Mouse (Mus musculus) midbrain, embryonic 13.5 days (tissue): ENCODE measurements around the gene Gldn. TPM values are rescaled to one million over a fixed set of nuclear protein-coding genes. Genes with fewer than 3 reads are reported as not detected.

ENCODE experiments used
- ATAC-seq: fragments of 200-750 bp; cut with Nextera tagmentation; 2 replicates; pipeline ENCODE4 v1.8.0; 2017; ENCODE audit warnings: mild to moderate bottlenecking, moderate TSS enrichment, moderate library complexity
- H3K27ac ChIP-seq: fragments of 300-500 bp; sonication (generic); 2 replicates; pipeline ENCODE4 v1.5.1; 2015; ENCODE audit warnings: inconsistent platforms, mild to moderate bottlenecking, moderate library complexity
- H3K27me3 ChIP-seq: fragments of 300-500 bp; sonication (generic); 2 replicates; pipeline ENCODE4 v1.6.1; 2015; ENCODE audit warnings: mild to moderate bottlenecking, inconsistent platforms
- H3K36me3 ChIP-seq: fragments of 300-500 bp; sonication (generic); 2 replicates; pipeline ENCODE4 v1.6.1; 2015; ENCODE audit warnings: mild to moderate bottlenecking, inconsistent platforms
- H3K4me1 ChIP-seq: fragments of 300-500 bp; sonication (generic); replicated peaks from 2 replicates; pipeline ENCODE4 v1.6.1; 2015; ENCODE audit warnings: inconsistent platforms
- H3K4me2 ChIP-seq: fragments of 300-500 bp; sonication (generic); replicated peaks from 2 replicates; pipeline ENCODE4 v1.6.1; 2015; ENCODE audit warnings: moderate library complexity, mild to moderate bottlenecking, inconsistent platforms
- H3K4me3 ChIP-seq: fragments of 300-500 bp; sonication (generic); replicated peaks from 2 replicates; pipeline ENCODE4 v1.5.1; 2015; ENCODE audit warnings: mild to moderate bottlenecking, inconsistent platforms
- H3K9ac ChIP-seq: fragments of 300-500 bp; sonication (generic); replicated peaks from 2 replicates; pipeline ENCODE4 v1.6.1; 2015; ENCODE audit warnings: mild to moderate bottlenecking, inconsistent platforms
- H3K9me3 ChIP-seq: fragments of 300-500 bp; sonication (generic); 2 replicates; pipeline ENCODE4 v1.6.1; 2016; ENCODE audit warnings: mild to moderate bottlenecking, inconsistent platforms
- WGBS: fragments of 180-500 bp; shearing (Covaris S2); methylation state at CpG from one replicate; pipeline ENCODE4 v1.1.7; 2015; 5-methylcytosine and 5-hydroxymethylcytosine counted together
- polyA plus RNA-seq: library from polyadenylated mRNA; unstranded; fragments of >200 nt; fragmentation: Nextera tagmentation; extraction: Ambion mirVana; gene quantifications from 2 replicates; pipeline ENCODE4 v1.2.1, GENCODE M21; 2015

Gldn gene
- 0.03 and 0.13 TPM in 2 replicates for polyA plus RNA-seq

- peak; percentile 82 for ATAC-seq
- no peaks in the 10 kb centered on the region for H3K9me3 ChIP-seq
- peak within 1 kb of the TSS; percentile 45 for H3K4me3 ChIP-seq
- H3K27me3 ChIP-seq = peaks cover 30% of the 10 kb centered on the region
- H3K9ac ChIP-seq = peak within 1 kb of the TSS; percentile 68
- WGBS = 2% methylated on average over 61 of the region's 61 CpGs
- H3K36me3 ChIP-seq = no peaks in the 10 kb centered on the region
- peaks cover 9% of the 10 kb centered on the region for H3K4me1 ChIP-seq
- H3K4me2 ChIP-seq = peak within 1 kb of the TSS; percentile 81
- no peak within 1 kb of the TSS for H3K27ac ChIP-seq
These were observed at the start of gene Gldn for GRCm38 (mm10) chr9:54286331-54286987. Gldn (plus strand) TSS chr9:54286486.

DNA sequence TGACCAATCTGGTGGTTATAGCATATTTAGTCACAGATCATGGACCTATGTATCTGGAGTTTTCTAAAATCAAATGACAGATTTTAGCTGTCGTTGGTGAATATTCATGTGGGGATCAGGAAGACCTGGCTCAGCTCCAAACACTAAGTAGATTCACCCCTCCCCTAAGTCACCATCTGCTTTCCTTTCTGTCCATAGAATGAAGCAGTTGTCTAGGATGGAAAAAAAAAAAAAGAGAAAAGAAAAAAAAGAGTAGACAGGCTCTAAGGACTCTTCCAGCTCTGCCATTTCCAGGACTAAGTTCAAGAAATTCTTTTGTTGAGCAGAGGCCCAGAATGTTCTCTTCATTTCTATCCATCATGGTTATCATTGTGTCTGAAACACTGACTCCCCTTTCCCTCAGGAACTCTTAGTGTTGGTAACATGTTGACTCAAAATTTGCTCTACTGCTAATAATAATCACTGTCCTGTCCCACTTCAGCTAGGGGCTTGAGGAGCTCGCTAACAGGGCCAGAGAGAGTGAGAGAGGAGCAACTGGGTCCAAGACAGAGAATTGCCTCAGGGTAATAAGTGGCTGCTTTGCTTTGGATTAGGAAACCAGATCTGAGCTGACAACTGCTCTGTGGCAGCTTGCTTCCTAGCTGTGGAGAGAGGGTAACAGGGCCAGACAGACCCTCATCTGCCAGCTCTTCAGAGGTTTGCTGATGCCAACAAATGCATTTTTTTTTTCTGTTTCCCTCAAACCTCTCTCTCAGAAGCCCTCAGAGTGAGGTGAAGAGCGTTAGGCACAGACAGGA is 41.2 kb upstream of the Gldn start:
- no peak overlapping the region for H3K4me3 ChIP-seq
- no peaks in the 10 kb centered on the region for H3K9me3 ChIP-seq
- H3K27me3 ChIP-seq = no peaks in the 10 kb centered on the region
- H3K4me1 ChIP-seq = peaks cover 10% of the 10 kb centered on the region
- H3K9ac ChIP-seq = no peak overlapping the region
- peak; percentile 65; the same call in 1 of the 2 replicates for ATAC-seq
- H3K36me3 ChIP-seq = no peaks in the 10 kb centered on the region
- 56% methylated on average over 3 of the region's 3 CpGs for WGBS
- peak overlapping the region; percentile 73 for H3K27ac ChIP-seq
- H3K4me2 ChIP-seq = no peak overlapping the region

DNA sequence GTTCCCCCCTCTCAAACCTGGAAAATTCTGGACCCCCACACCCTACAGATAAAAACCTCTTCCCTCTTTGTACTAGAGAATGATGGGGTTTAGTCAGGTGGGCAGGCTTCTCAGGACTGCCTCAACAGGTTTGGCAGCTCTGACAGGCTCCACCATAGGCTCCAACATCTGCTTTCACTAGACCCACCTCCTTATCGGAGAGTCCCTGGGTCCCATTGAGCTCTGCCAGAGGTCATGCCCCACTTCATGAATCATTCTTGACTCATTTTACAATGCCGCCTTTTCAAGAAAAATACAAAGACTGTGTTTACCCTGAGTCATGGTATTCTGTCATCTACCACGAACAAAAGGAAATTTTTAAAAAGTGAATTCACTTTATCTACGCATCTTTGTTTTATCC is 21.5 kb upstream of the Gldn start:
- no peak overlapping the region for H3K4me3 ChIP-seq
- H3K9ac ChIP-seq = no peak overlapping the region
- no peak overlapping the region for H3K4me2 ChIP-seq
- no peak for ATAC-seq
- WGBS = 86% methylated on average over 4 of the region's 4 CpGs
- no peaks in the 10 kb centered on the region for H3K4me1 ChIP-seq
- H3K9me3 ChIP-seq = no peaks in the 10 kb centered on the region
- H3K27ac ChIP-seq = no peak overlapping the region
- no peaks in the 10 kb centered on the region for H3K36me3 ChIP-seq
- no peaks in the 10 kb centered on the region for H3K27me3 ChIP-seq

DNA sequence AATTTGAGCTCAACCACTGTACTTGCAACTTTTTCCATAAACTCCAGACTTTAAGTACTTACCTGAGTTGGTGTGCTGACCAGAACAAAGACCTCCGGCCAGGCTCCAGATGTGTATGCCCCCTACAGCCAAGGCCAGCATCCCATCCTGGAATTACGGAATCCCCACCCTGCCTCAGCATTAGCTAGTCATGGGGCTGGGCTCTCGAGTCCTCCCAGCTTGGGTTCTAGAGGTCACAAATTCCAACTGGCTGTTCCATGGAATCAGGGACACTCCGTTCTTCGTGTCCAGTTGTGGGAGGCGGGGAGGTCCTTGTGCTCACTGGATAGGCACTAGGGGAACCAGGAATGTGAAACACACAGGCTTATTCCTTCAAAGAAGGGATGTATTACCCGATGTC is 18.3 kb upstream of the Gldn start, which contains the start of gene Cyp19a1:
Gene Cyp19a1 (minus strand): TSS at position 101 of the 400 bp plus-strand sequence.
- Histone ChIP-seq H3K27me3 (no peaks in the 10 kb centered on the region), H3K4me2 (no peak within 1 kb of the TSS), H3K4me3 (no peak within 1 kb of the TSS), H3K9ac (no peak within 1 kb of the TSS), H3K9me3 (no peaks in the 10 kb centered on the region), H3K27ac (no peak within 1 kb of the TSS), H3K36me3 (no peaks in the 10 kb centered on the region), H3K4me1 (no peaks in the 10 kb centered on the region)
- no peak for ATAC-seq
- WGBS = 89% methylated on average over 7 of the region's 7 CpGs

GRCm38 (mm10) chr9:54269987-54270386 is 16.3 kb upstream of the Gldn start:
- Histone ChIP-seq H3K9me3 (no peaks in the 10 kb centered on the region), H3K27me3 (no peaks in the 10 kb centered on the region), H3K36me3 (no peaks in the 10 kb centered on the region), H3K4me1 (no peaks in the 10 kb centered on the region), H3K9ac (no peak overlapping the region), H3K4me3 (no peak overlapping the region), H3K27ac (no peak overlapping the region), H3K4me2 (no peak overlapping the region)
- WGBS = 75% methylated on average over 6 of the region's 6 CpGs
- no peak for ATAC-seq

DNA sequence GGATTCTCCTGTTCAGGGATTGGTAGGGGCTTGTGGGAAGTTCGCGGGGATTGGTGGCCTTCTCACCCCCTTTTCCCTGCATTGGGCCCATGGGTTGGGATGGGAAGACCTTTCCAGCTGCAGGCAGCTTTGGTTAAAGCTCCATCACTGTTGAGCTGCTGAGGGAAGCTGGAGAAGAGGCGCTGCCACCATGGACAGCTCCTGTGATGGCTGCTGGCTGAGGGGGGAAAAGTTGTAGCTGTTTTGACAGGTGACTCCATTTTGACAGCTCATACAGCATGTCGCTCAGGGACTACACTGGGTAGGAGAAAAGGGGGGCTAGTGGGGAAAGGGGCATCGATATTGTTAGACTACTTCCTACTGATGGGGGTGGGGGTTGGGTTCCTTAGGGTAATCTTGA is 15.4 kb upstream of the Gldn start:
- no peaks in the 10 kb centered on the region for H3K27me3 ChIP-seq
- H3K36me3 ChIP-seq = no peaks in the 10 kb centered on the region
- 45% methylated on average over 5 of the region's 5 CpGs for WGBS
- no peak overlapping the region for H3K4me2 ChIP-seq
- H3K9me3 ChIP-seq = no peaks in the 10 kb centered on the region
- no peak overlapping the region for H3K9ac ChIP-seq
- no peak overlapping the region for H3K27ac ChIP-seq
- no peak for ATAC-seq
- no peak overlapping the region for H3K4me3 ChIP-seq
- no peaks in the 10 kb centered on the region for H3K4me1 ChIP-seq

- H3K9ac ChIP-seq = no peak overlapping the region
- no peak for ATAC-seq
- H3K4me1 ChIP-seq = no peaks in the 10 kb centered on the region
- no peaks in the 10 kb centered on the region for H3K36me3 ChIP-seq
- no peak overlapping the region for H3K4me2 ChIP-seq
- H3K27ac ChIP-seq = no peak overlapping the region
- no peak overlapping the region for H3K4me3 ChIP-seq
- H3K9me3 ChIP-seq = no peaks in the 10 kb centered on the region
- 92% methylated on average over 4 of the region's 4 CpGs for WGBS
- H3K27me3 ChIP-seq = no peaks in the 10 kb centered on the region
These were observed 11.0 kb upstream of the Gldn start for GRCm38 (mm10) chr9:54275283-54275682.

DNA sequence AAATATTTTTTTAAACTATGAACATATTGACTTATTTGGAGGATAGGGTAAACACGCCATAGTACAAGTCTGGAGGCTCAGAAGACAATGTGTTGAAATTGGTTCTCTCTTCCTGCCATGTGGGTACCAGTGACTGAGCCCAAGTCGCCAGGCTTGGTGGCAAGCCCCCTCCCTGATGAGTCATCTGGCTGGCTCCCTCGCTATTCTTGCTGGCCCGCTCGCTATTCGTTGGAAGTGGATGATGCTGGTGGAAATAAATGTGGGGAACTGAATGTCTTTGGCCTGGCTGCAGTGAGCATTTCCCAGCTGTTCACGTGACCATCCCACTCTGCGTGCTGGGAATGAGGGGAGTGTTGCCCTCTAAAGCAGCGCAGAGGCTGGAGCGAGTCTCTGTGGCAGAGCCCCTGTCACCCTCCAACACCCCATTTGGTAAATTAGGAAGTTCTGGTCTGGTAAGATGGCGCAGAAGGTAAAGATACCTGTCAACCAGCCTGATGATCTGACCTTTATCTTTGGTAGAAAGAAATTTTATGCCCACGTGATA is 7.2 kb upstream of the Gldn start:
- Histone ChIP-seq H3K27ac (no peak overlapping the region), H3K4me3 (no peak overlapping the region), H3K4me2 (no peak overlapping the region), H3K27me3 (peaks cover 3% of the 10 kb centered on the region; the same call in 1 of the 2 replicates), H3K4me1 (no peaks in the 10 kb centered on the region), H3K9ac (no peak overlapping the region), H3K36me3 (no peaks in the 10 kb centered on the region), H3K9me3 (no peaks in the 10 kb centered on the region)
- WGBS = 87% methylated on average over 12 of the region's 12 CpGs
- ATAC-seq = no peak

DNA sequence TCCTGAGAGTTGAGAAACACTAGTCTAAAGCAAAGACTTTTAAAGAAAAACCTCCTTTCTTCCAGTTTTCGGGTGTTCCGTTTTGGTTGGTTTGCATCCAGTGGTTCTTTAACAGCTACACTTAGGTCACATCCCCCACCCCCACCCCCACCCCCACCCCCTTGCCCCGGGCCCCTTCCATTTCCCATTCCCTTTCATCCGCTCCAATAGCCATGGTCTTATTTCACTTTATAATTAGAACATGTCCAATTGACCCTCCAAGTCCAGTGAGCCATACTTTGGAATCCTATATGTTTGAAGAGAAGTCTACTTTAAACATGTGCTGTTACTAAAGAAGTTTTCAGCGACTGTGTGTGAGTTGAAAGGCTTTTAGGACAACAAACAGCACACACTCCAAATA is 1.5 kb downstream of the Gldn start:
- peaks cover 30% of the 10 kb centered on the region for H3K27me3 ChIP-seq
- H3K4me1 ChIP-seq = peaks cover 9% of the 10 kb centered on the region
- no peak overlapping the region for H3K4me3 ChIP-seq
- no peak overlapping the region for H3K9ac ChIP-seq
- no peak overlapping the region for H3K27ac ChIP-seq
- no peak for ATAC-seq
- no peak overlapping the region for H3K4me2 ChIP-seq
- WGBS = 48% methylated on average over 5 of the region's 5 CpGs
- H3K36me3 ChIP-seq = no peaks in the 10 kb centered on the region
- H3K9me3 ChIP-seq = no peaks in the 10 kb centered on the region

GRCm38 (mm10) chr9:54299389-54299788 is 13.1 kb downstream of the Gldn start:
- Histone ChIP-seq H3K9ac (no peak overlapping the region), H3K4me3 (no peak overlapping the region), H3K27me3 (no peaks in the 10 kb centered on the region), H3K4me1 (no peaks in the 10 kb centered on the region), H3K9me3 (no peaks in the 10 kb centered on the region), H3K4me2 (no peak overlapping the region), H3K36me3 (no peaks in the 10 kb centered on the region), H3K27ac (no peak overlapping the region)
- no peak for ATAC-seq
- WGBS = 86% methylated on average over 3 of the region's 3 CpGs

GRCm38 (mm10) chr9:54299792-54300191 is 13.5 kb downstream of the Gldn start:
- no peak overlapping the region for H3K4me2 ChIP-seq
- no peak overlapping the region for H3K27ac ChIP-seq
- H3K27me3 ChIP-seq = no peaks in the 10 kb centered on the region
- H3K9me3 ChIP-seq = no peaks in the 10 kb centered on the region
- no peak overlapping the region for H3K9ac ChIP-seq
- H3K36me3 ChIP-seq = no peaks in the 10 kb centered on the region
- H3K4me3 ChIP-seq = no peak overlapping the region
- H3K4me1 ChIP-seq = no peaks in the 10 kb centered on the region
- no peak for ATAC-seq

DNA sequence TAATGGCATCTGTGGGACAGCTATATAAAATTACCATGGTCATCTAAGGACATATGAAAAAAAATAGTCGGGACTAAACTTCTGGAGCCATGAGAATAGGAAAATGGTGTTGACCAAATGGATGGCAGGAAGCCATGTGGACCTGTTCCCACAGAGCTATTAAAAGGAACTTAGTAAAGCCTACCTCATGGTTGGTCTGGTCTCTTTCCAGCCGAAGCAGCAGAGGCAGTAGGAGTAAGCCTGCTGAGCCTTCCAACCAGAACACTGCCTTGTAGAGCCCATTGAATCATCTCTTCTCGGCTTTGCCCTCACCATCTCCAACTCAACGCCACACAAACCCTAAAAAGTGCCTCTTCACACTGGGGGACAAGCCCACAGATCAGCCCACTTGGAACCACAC is 15.0 kb downstream of the Gldn start:
- no peaks in the 10 kb centered on the region for H3K36me3 ChIP-seq
- no peaks in the 10 kb centered on the region for H3K9me3 ChIP-seq
- no peaks in the 10 kb centered on the region for H3K27me3 ChIP-seq
- H3K4me1 ChIP-seq = no peaks in the 10 kb centered on the region
- H3K27ac ChIP-seq = no peak overlapping the region
- 88% methylated on average over 4 of the region's 4 CpGs for whole genome bisulfite sequencing
- no peak overlapping the region for H3K4me2 ChIP-seq
- ATAC-seq = no peak
- no peak overlapping the region for H3K4me3 ChIP-seq
- H3K9ac ChIP-seq = no peak overlapping the region
